ENCODE assay signal across 9 mouse cellular contexts in the genomic region with DNA sequence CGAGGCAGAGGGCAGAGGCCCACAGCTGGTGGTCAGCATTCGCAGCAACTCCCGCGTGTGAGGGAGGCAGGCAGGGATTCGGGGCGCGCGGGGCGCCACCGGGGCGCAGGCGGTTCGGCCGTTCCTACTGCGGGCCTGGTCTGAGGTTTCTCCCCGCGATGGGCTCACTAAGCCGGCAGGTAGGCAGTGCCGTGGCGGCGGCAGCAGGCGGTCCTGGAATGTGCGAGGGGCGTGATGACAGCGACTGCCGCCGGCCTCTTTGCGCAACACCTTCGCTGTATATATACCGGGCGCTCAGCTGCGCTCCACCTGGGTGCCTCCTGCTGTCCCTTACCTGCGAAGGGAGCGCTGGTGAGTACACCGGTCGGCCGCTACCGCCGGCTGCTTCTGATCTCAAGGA. TPM values are rescaled to one million over a fixed set of nuclear protein-coding genes. Genes with fewer than 3 reads are reported as not detected.
DNase-seq lines count a peak whose midpoint lies in the region; ATAC-seq and TF ChIP-seq lines count a peak whose summit lies in the region.
"Had no signal": no experiment of that assay in that cellular context is flagged by ENCODE, and none has a peak within 500 bp of the region (broad histone marks: within the 10 kb centered on the region; RNA-seq: fewer than 3 reads in every experiment).

No protein-coding gene starts in this region.

- H3K4me3 ChIP-seq in thymus, adult 2 months (ENCODE audit: control insufficient read depth, insufficient read depth, low read length): no peak overlapping the region
- peak overlapping the region; percentile 53 for H3K4me3 ChIP-seq in hindbrain, embryonic 10.5 days
- H3K4me3 ChIP-seq in limb, embryonic 12.5 days (replicated peaks): peak overlapping the region; percentile 42
- peak overlapping the region; percentile 34 for H3K4me3 ChIP-seq in midbrain, embryonic 12.5 days
- H3K4me3 ChIP-seq: myocyte had no signal

- H3K27ac ChIP-seq in thymus, adult 2 months (ENCODE audit: control insufficient read depth, insufficient read depth, low read length): no peak overlapping the region
- no peak overlapping the region for H3K27ac ChIP-seq in hindbrain, embryonic 10.5 days
- H3K27ac ChIP-seq in limb, embryonic 12.5 days: no peak overlapping the region
- H3K27ac ChIP-seq in midbrain, embryonic 12.5 days (replicated peaks): no peak overlapping the region

- no peaks in the 10 kb centered on the region for H3K9me3 ChIP-seq in hindbrain, embryonic 10.5 days
- H3K9me3 ChIP-seq in limb, embryonic 12.5 days: no peaks in the 10 kb centered on the region
- no peaks in the 10 kb centered on the region for H3K9me3 ChIP-seq in midbrain, embryonic 12.5 days

- ATAC-seq in limb, embryonic 12.5 days (ENCODE audit: insufficient number of reproducible peaks, insufficient read depth, low FRiP score, low TSS enrichment, low read depth): peak; percentile 81
- no peak for ATAC-seq in midbrain, embryonic 12.5 days (ENCODE audit: low FRiP score, low read depth)

- WGBS in thymus, adult 2 months: 12% methylated on average over 39 of the region's 39 CpGs
- WGBS in hindbrain, embryonic 10.5 days: 2% methylated on average over 39 of the region's 39 CpGs
- WGBS in limb, embryonic 12.5 days: 2% methylated on average over 39 of the region's 39 CpGs
- WGBS in midbrain, embryonic 12.5 days: 2% methylated on average over 39 of the region's 39 CpGs

- peak; percentile 29 for DNase-seq in thymus, postnatal 4 days
- no peak for DNase-seq in thymus, adult 2 months
- peak; percentile 31 for DNase-seq in hindbrain, embryonic 10.5 days (ENCODE audit: low spot score)
- DNase-seq in layer of hippocampus, postnatal 10 days (ENCODE audit: low spot score in 2 of 2): no peak
- DNase-seq in frontal cortex, adult 2 months (ENCODE audit: extremely low spot score in 1 of 2, low spot score in 1 of 2): no peak
- DNase-seq in spleen, adult 18-20 months: no peak

- H3K9ac ChIP-seq in limb, embryonic 12.5 days (replicated peaks): peak overlapping the region; percentile 45
- peak overlapping the region; percentile 32; the same call in 1 of the 2 replicates for H3K9ac ChIP-seq in midbrain, embryonic 12.5 days (replicated peaks)

- H3K4me2 ChIP-seq in limb, embryonic 12.5 days: peak overlapping the region; percentile 75
- H3K4me2 ChIP-seq in midbrain, embryonic 12.5 days (replicated peaks): peak overlapping the region; percentile 56

- no peaks in the 10 kb centered on the region for H3K4me1 ChIP-seq in thymus, adult 2 months (replicated peaks; ENCODE audit: control insufficient read depth, insufficient read depth, low read length)
- peaks cover 14% of the 10 kb centered on the region for H3K4me1 ChIP-seq in hindbrain, embryonic 10.5 days (replicated peaks)
- H3K4me1 ChIP-seq in limb, embryonic 12.5 days (replicated peaks): peaks cover 8% of the 10 kb centered on the region
- H3K4me1 ChIP-seq in midbrain, embryonic 12.5 days: peaks cover 5% of the 10 kb centered on the region; the same call in 1 of the 2 replicates

- H3K27me3 ChIP-seq in thymus, adult 2 months (ENCODE audit: control insufficient read depth, insufficient read depth, low read length): no peaks in the 10 kb centered on the region
- peaks cover 48% of the 10 kb centered on the region for H3K27me3 ChIP-seq in hindbrain, embryonic 10.5 days (ENCODE audit: insufficient read depth, poor library complexity, severe bottlenecking)
- peaks cover 41% of the 10 kb centered on the region for H3K27me3 ChIP-seq in limb, embryonic 12.5 days
- peaks cover 25% of the 10 kb centered on the region for H3K27me3 ChIP-seq in midbrain, embryonic 12.5 days

- TF ChIP-seq POLR2A in thymus, adult 2 months (IDR thresholded peaks at IDR 0.05; ENCODE audit: control insufficient read depth, extremely low read depth, insufficient read depth, low read length, poor library complexity): no peak

- no peaks in the 10 kb centered on the region for H3K36me3 ChIP-seq in thymus, adult 2 months (ENCODE audit: control insufficient read depth, insufficient read depth, low read length)
- no peaks in the 10 kb centered on the region for H3K36me3 ChIP-seq in hindbrain, embryonic 10.5 days
- H3K36me3 ChIP-seq in limb, embryonic 12.5 days: no peaks in the 10 kb centered on the region
- H3K36me3 ChIP-seq in midbrain, embryonic 12.5 days: no peaks in the 10 kb centered on the region

- no peak for TF ChIP-seq CTCF in thymus, adult 2 months (IDR thresholded peaks at IDR 0.05; ENCODE audit: borderline replicate concordance, control insufficient read depth, extremely low read depth, insufficient read depth, low read length, poor library complexity)

RNA-seq across cellular contexts. Expression of gene Slc34a2, which starts 11.2 kb away (rescaled TPM):
- polyA plus RNA-seq in thymus, adult 2 months (2012; rRNA removed): 2.6 and 3.4 TPM in 2 replicates
- polyA plus RNA-seq in hindbrain, embryonic 10.5 days (2016; fragmentation: Nextera tagmentation; extraction: Ambion mirVana): 0.05 TPM in 1 of 2 replicates, not detected in the other
- polyA plus RNA-seq in limb, embryonic 12.5 days (2016; fragmentation: Nextera tagmentation; extraction: Ambion mirVana): not detected in 2 replicates
- not detected in 2 replicates for polyA plus RNA-seq in midbrain, embryonic 12.5 days (2016; fragmentation: Nextera tagmentation; extraction: Ambion mirVana)
- total RNA-seq in layer of hippocampus, postnatal 10 days (2021): under 1 TPM in 1 of 2 experiments, not detected in 1; 0.25 TPM
- 0.04 TPM in 2 replicates for polyA plus RNA-seq in frontal cortex, adult 2 months (2012; rRNA removed)
- polyA plus RNA-seq: myocyte had no signal

Comparison
In these comparisons a context has a peak if more than half of its experiments do, and no peak if none do; other contexts are left out.
1. DNase-seq: peak in thymus, postnatal 4 days (single experiment) and hindbrain, embryonic 10.5 days (single experiment); none in thymus, adult 2 months (single experiment), layer of hippocampus, postnatal 10 days (0 of 2), frontal cortex, adult 2 months (0 of 2) and spleen, adult 18-20 months (0 of 2).